Mouse (Mus musculus) heart, adult 2 months (tissue): Measurements from ENCODE around the gene Rps8.

Experiments
- CTCF ChIP-seq: fragments of 200-600 bp; IDR thresholded peaks from 2 replicates; pipeline ENCODE4 v1.8.1; 2022; ENCODE audit warnings: antibody characterized with exemption, mild to moderate bottlenecking, moderate library complexity
- EP300 ChIP-seq: fragments of 200-500 bp; IDR thresholded peaks from 2 replicates; pipeline ENCODE4 v1.6.1; 2011; ENCODE audit warnings: low read depth, low read length, control low read depth; ENCODE audit not compliant: insufficient read depth
- POLR2A ChIP-seq: fragments of 200-500 bp; IDR thresholded peaks from 2 replicates; pipeline ENCODE4 v1.6.1; 2011; ENCODE audit warnings: mild to moderate bottlenecking, low read depth, low read length, control low read depth; ENCODE audit not compliant: insufficient read depth

- TF ChIP-seq CTCF (no peak), POLR2A (no peak), EP300 (no peak)
Measured at GRCm38 (mm10) chr4:117150212-117150733, 5.8 kb downstream of the Rps8 start.
